Mouse (Mus musculus) hindbrain, embryonic 15.5 days (tissue): ENCODE measurements around the gene Cdc14b. TPM values are rescaled to one million over a fixed set of nuclear protein-coding genes. Genes with fewer than 3 reads are reported as not detected.

Source experiments
- ATAC-seq: fragments of 200-750 bp; cut with Nextera tagmentation; 2 replicates; pipeline ENCODE4 v1.8.0; 2017; ENCODE audit warnings: low read depth, moderate number of reproducible peaks, moderate TSS enrichment; ENCODE audit not compliant: low FRiP score
- H3K27ac ChIP-seq: fragments of 300-500 bp; sonication (generic); replicated peaks from 2 replicates; pipeline ENCODE4 v1.5.1; 2015; ENCODE audit warnings: mild to moderate bottlenecking, inconsistent platforms
- H3K27me3 ChIP-seq: fragments of 300-500 bp; sonication (generic); 2 replicates; pipeline ENCODE4 v1.6.1; 2015; ENCODE audit warnings: control low read depth, inconsistent platforms
- H3K36me3 ChIP-seq: fragments of 300-500 bp; sonication (generic); 2 replicates; pipeline ENCODE4 v1.6.1; 2015; ENCODE audit warnings: control low read depth, inconsistent platforms
- H3K4me1 ChIP-seq: fragments of 300-500 bp; sonication (generic); replicated peaks from 2 replicates; pipeline ENCODE4 v1.6.1; 2015; ENCODE audit warnings: control low read depth, inconsistent platforms
- H3K4me2 ChIP-seq: fragments of 300-500 bp; sonication (generic); 2 replicates; pipeline ENCODE4 v1.6.1; 2015; ENCODE audit warnings: moderate library complexity, mild to moderate bottlenecking, inconsistent platforms
- H3K4me3 ChIP-seq: fragments of 300-500 bp; sonication (generic); 2 replicates; pipeline ENCODE4 v1.5.1; 2015; ENCODE audit warnings: mild to moderate bottlenecking, inconsistent platforms
- H3K9ac ChIP-seq: fragments of 300-500 bp; sonication (generic); 2 replicates; pipeline ENCODE4 v1.6.1; 2015; ENCODE audit warnings: inconsistent platforms
- H3K9me3 ChIP-seq: fragments of 300-500 bp; sonication (generic); 2 replicates; pipeline ENCODE4 v1.6.1; 2016; ENCODE audit warnings: control low read depth, inconsistent platforms
- WGBS: fragments of 180-500 bp; shearing (Covaris S2); methylation state at CpG from one replicate; pipeline ENCODE4 v1.1.7; 2015; 5-methylcytosine and 5-hydroxymethylcytosine counted together
- polyA plus RNA-seq: library from polyadenylated mRNA; unstranded; fragments of >200 nt; fragmentation: Nextera tagmentation; extraction: Ambion mirVana; gene quantifications from 2 replicates; pipeline ENCODE4 v1.2.1, GENCODE M21; 2015

Cdc14b gene
- polyA plus RNA-seq, 1 experiment from 2014 or later, result 3.3 TPM

DNA sequence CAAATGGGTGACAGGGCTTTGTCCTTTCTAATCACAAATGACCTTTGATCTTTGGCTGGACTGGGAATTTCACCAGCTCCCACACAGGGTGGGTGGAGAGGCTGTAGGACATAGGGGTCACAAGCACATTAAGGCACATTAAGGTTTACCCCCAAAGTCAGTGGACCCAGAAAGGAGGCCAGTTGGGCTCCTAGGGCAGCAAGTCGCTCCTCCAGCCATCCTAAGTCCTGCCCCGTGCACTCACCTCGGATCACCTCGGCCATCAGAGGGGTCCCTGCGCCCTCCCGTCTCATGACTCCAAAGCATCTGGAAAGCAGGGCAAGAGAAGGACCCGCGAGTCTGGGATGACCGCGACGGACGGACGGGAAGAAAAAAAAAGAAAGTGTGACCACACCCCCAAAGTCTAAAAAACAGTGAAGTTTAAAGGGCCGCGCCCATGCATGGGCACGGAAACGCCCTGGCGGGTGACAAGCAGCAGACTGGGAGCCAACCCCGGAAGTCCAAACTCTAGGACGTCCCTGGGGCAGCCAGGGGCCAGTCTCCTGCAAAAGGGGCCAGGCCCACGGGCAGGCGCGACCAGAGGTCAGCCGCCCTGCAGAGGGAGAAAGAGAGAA is 26.8 kb downstream of the Cdc14b start:
- H3K9ac ChIP-seq, result peak overlapping the region; percentile 41
- ATAC-seq, result peak; percentile 68
- no peak overlapping the region for H3K27ac ChIP-seq
- H3K27me3 ChIP-seq, result no peaks in the 10 kb centered on the region
- peaks cover 8% of the 10 kb centered on the region; the same call in 1 of the 2 replicates for H3K4me1 ChIP-seq
- H3K4me3 ChIP-seq, result peak overlapping the region; percentile 41
- no peaks in the 10 kb centered on the region for H3K9me3 ChIP-seq
- WGBS, result under 1% methylated on average over 24 of the region's 24 CpGs
- H3K4me2 ChIP-seq, result peak overlapping the region; percentile 84
- no peaks in the 10 kb centered on the region for H3K36me3 ChIP-seq

DNA sequence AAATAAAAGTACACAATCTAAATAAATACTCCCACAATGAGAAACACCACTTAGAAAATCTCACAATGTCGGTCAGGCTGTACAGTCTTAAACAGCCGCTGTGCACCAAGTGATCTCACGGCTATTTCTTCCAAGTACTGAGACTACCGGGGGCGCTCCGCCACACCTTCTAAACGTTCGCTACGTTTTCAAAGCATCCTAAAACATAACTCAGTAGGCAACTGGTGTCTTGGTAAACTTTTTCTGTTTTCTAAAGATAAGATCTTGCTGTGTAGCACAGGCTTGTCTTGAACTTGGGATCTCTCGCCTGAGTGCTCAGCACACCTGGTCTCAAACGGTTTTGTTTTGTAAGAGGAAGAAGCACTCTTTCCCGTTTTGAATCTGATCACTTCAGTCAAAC is 29.0 kb downstream of the Cdc14b start:
- Histone ChIP-seq H3K4me1 (peaks cover 8% of the 10 kb centered on the region; the same call in 1 of the 2 replicates), H3K9ac (no peak overlapping the region), H3K27ac (no peak overlapping the region), H3K4me2 (no peak overlapping the region), H3K4me3 (no peak overlapping the region), H3K36me3 (no peaks in the 10 kb centered on the region), H3K9me3 (no peaks in the 10 kb centered on the region), H3K27me3 (no peaks in the 10 kb centered on the region)
- 90% methylated on average over 12 of the region's 12 CpGs for WGBS
- ATAC-seq, result no peak

DNA sequence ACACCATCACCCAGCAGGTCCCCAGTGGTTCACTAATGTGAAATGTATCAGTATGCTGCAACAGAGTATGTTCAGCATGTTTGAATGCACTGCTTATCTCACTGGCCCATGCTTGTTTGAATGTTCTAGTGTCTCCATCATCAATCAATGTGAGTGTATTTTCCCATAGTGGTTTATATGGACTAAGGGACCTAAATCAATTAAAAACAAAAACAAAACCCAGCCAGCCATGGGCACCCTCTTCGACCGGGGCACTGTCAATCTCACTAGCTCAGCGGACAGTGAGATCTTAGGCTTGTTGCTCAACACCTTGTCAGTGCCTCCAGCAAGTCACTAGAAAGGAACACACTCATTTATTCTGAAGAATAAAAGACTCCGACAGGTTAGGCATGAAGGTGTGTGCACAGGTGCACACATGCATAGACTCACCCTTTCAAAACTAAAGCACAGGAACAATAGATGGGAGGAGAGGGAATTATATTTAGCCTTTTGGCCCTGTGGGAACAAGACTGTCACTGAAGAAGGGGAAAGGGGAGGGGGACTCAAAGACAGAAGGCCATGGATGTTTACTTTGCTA is 30.3 kb downstream of the Cdc14b start:
- no peak for ATAC-seq
- no peaks in the 10 kb centered on the region for H3K27me3 ChIP-seq
- WGBS, result 85% methylated on average over 4 of the region's 4 CpGs

DNA sequence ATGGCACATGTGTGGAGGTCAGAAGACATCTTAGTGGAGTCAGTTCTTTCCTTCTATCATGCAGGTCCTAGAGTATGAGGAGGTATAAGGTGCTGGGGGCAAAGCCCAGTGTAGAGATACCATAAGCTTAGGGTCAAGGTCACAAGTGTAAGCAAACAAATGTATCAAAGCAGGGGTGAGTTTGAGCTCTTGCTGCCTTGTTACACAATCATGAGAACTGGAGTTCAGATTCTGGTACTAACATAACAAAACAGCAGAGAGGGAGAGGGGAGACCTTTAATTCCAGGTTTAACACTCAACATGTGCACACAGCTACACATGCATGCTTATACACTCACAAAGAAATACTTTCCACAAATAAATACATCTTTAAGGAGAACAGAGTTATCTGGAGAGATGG is 32.4 kb downstream of the Cdc14b start:
- Histone ChIP-seq H3K9ac (no peak overlapping the region), H3K4me2 (no peak overlapping the region), H3K36me3 (no peaks in the 10 kb centered on the region), H3K4me1 (no peaks in the 10 kb centered on the region), H3K27ac (no peak overlapping the region), H3K9me3 (no peaks in the 10 kb centered on the region), H3K27me3 (no peaks in the 10 kb centered on the region), H3K4me3 (no peak overlapping the region)
- no peak for ATAC-seq

More for the DNA sequence above, 30.3 kb downstream of the Cdc14b start:
- H3K4me3 ChIP-seq, result no peak overlapping the region
- peaks cover 8% of the 10 kb centered on the region; the same call in 1 of the 2 replicates for H3K4me1 ChIP-seq
- H3K27ac ChIP-seq, result no peak overlapping the region
- H3K9ac ChIP-seq, result no peak overlapping the region
- H3K4me2 ChIP-seq, result no peak overlapping the region
- no peaks in the 10 kb centered on the region for H3K9me3 ChIP-seq
- no peaks in the 10 kb centered on the region for H3K36me3 ChIP-seq

DNA sequence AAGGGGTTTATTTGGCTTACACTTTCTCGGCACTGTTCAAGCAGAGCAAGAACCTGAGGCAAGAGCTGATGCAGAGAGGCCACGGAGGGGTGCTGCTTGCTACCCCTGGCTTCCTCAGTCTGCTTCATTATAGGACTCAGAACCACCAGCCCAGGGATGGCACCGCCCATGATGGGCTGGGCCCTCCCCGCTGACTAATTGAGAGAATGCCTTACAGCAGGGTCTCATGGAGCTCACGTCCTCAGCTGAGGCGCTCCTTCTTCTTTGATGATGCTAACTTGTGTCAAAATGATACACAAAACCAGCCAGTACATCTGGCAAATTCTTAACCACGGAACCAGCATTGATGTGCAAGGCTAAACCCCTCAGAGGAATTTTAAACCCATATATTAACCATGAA is 34.5 kb downstream of the Cdc14b start:
- Histone ChIP-seq H3K9me3 (no peaks in the 10 kb centered on the region), H3K9ac (no peak overlapping the region), H3K4me1 (no peaks in the 10 kb centered on the region), H3K36me3 (no peaks in the 10 kb centered on the region), H3K27me3 (no peaks in the 10 kb centered on the region), H3K4me3 (no peak overlapping the region), H3K27ac (no peak overlapping the region), H3K4me2 (no peak overlapping the region)
- 82% methylated on average over 7 of the region's 7 CpGs for WGBS
- no peak for ATAC-seq

DNA sequence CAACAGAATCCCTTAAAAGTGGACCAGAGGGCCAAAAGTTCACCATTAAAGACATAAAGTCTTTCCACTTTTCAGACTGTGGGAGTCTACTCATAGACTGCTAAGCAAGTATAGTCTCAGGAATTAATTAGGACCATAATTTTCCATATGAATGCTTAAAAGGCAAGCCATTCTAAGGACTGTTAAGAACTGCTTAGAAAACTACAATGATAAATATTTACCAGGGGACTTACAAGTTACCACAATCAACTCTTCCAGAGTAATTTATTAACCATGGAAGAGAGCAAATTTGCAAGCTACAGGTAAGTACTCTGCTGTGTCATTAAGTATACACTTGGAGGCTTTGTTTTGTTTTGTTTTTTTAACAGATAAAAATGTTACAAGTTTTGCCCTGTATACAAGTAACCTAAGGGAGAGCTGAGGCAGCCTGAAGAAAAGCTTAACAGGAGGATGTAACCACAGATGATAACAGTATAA is 37.4 kb downstream of the Cdc14b start:
- Histone ChIP-seq H3K9me3 (no peaks in the 10 kb centered on the region), H3K27ac (no peak overlapping the region), H3K36me3 (no peaks in the 10 kb centered on the region), H3K4me2 (no peak overlapping the region), H3K9ac (no peak overlapping the region), H3K4me1 (no peaks in the 10 kb centered on the region), H3K27me3 (no peaks in the 10 kb centered on the region), H3K4me3 (no peak overlapping the region)
- ATAC-seq, result no peak

DNA sequence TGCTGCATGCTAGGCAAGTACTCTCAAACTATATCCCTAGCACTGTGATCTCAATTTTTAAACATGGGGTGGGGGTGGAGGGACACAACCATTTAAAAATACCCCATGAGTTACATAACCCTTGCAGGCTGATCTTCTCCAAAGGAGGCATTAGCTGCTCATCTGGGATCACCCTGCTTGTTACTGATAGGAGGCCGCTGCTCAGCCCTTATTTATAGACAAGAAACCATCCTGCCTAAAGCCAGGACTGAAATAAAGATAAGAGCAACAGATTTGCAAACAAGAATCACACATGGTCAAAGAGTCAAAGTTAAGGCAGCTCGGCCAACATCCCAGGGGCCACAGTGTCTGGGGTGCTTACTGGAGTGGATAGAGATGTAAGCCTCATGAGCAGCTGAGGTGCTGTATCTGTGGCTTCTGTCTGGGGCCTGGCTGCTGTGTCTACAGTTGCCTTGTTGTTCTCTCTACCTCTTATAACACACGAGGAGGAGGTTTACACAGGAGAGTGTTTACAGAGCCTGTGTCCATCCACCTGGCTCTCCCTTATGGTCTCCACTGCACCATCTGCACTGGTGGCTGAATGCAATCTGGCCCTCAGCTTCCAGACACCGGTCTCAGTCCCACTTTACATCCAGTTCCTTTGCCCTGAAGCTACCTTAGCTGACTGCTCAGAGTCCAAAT is 38.0 kb downstream of the Cdc14b start:
- H3K27ac ChIP-seq, result no peak overlapping the region
- no peaks in the 10 kb centered on the region for H3K27me3 ChIP-seq
- no peaks in the 10 kb centered on the region for H3K4me1 ChIP-seq
- no peaks in the 10 kb centered on the region for H3K9me3 ChIP-seq
- H3K9ac ChIP-seq, result no peak overlapping the region
- 80% methylated on average over 4 of the region's 4 CpGs for WGBS
- H3K4me3 ChIP-seq, result no peak overlapping the region
- H3K36me3 ChIP-seq, result no peaks in the 10 kb centered on the region
- H3K4me2 ChIP-seq, result no peak overlapping the region
- no peak for ATAC-seq

DNA sequence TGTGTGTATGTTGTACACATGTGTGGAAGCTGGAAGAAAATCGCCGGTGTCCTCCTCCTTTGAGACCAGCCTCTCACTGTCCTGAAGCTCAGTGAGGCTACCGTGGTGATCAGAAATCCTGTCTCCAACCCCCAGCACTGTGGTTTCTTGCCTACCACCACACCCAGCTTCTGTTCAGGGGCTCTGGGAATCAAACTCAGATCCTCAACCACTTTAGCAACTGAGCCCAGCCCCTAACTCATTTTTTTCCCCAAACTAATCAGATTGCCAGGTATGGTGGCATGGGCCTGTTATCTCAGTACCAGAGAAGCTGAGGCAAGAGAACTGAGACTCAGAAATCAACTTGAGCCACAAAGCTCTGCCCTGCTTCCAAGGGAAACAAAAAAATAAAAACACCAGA is 39.3 kb downstream of the Cdc14b start:
- Histone ChIP-seq H3K4me3 (no peak overlapping the region), H3K36me3 (no peaks in the 10 kb centered on the region), H3K27ac (no peak overlapping the region), H3K4me2 (no peak overlapping the region), H3K4me1 (no peaks in the 10 kb centered on the region), H3K27me3 (no peaks in the 10 kb centered on the region), H3K9me3 (no peaks in the 10 kb centered on the region), H3K9ac (no peak overlapping the region)
- ATAC-seq, result no peak
- 72% methylated on average over 3 of the region's 3 CpGs for WGBS

DNA sequence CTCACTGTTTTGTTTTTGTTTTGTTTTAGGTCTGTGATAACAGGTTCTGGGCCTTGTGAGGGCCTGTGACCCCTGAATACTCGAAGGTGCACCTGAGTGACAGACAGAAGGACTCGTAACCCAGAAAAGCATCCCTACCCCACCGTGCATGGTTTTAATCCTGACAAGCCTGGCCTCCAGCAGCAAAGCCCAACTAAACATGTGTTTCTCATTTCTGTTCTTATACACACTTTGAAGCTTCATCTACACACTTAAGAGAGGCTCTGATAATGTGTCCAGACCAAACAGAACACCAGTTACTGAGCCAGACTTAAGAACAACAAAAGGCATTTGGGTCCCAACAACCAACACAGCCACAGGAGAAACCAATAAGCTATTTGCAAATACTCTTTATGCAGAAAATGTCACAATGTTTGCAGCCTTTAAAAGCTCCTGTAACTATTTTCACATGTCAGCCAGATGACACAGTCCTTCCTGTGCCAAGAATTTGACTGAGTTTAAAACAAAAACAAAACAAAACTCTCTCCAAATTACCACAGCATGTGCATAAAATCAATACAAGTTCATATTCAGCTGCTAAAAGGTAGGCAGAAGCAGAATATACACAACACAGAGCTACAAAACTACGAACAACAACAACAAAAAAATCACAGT is 39.9 kb downstream of the Cdc14b start:
- Histone ChIP-seq H3K4me1 (no peaks in the 10 kb centered on the region), H3K9me3 (no peaks in the 10 kb centered on the region), H3K9ac (no peak overlapping the region), H3K36me3 (no peaks in the 10 kb centered on the region), H3K4me3 (no peak overlapping the region), H3K27me3 (no peaks in the 10 kb centered on the region), H3K4me2 (no peak overlapping the region), H3K27ac (no peak overlapping the region)
- 84% methylated on average over 4 of the region's 4 CpGs for WGBS
- no peak for ATAC-seq

DNA sequence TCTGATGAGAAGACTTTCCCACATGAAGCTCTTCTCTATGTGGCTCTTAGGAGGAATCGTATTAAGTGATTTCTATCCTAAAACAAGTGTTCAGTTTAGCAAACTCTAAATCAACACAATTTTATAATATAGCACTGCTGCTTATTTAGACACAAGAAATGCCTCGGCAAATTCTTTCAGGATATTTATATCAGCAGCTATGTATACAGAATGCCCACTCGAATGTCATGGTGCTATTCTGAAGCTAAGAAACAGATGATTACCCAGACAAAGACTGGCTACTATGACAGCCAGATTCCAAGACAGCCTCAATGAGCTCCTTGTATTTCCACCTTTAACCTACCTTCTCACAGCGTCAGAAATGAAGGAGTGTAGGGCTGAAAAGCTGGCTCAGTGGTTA is 42.0 kb downstream of the Cdc14b start:
- no peak for ATAC-seq
- Histone ChIP-seq H3K27me3 (no peaks in the 10 kb centered on the region), H3K4me3 (no peak overlapping the region), H3K4me2 (no peak overlapping the region), H3K9me3 (no peaks in the 10 kb centered on the region), H3K4me1 (no peaks in the 10 kb centered on the region), H3K9ac (no peak overlapping the region), H3K36me3 (no peaks in the 10 kb centered on the region), H3K27ac (no peak overlapping the region)
- WGBS, result 86% methylated on average over 4 of the region's 4 CpGs

DNA sequence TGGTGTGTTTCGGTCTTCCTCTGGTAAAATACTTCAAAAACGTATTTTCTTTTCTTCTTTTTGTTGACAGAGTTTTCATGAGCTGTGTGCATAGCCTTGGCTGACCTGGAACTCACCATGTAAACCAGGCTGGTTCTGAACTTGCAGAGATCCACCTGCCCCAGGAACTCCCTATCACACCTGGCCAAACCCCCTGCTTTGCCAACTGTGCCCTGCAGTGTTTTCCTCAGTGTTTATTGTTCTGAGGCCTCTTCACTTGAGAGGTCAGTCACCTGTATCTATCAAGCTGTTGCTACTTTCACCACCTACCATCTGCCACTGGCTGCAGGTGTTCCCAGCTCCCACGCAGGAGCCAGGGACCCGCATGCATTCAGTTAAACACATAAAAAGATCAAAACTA is 48.4 kb downstream of the Cdc14b start:
- no peaks in the 10 kb centered on the region for H3K27me3 ChIP-seq
- H3K4me2 ChIP-seq, result no peak overlapping the region
- no peaks in the 10 kb centered on the region for H3K9me3 ChIP-seq
- no peak for ATAC-seq
- 87% methylated on average over 4 of the region's 4 CpGs for WGBS
- H3K9ac ChIP-seq, result no peak overlapping the region
- no peak overlapping the region for H3K27ac ChIP-seq
- H3K36me3 ChIP-seq, result no peaks in the 10 kb centered on the region
- no peak overlapping the region for H3K4me3 ChIP-seq
- H3K4me1 ChIP-seq, result no peaks in the 10 kb centered on the region

DNA sequence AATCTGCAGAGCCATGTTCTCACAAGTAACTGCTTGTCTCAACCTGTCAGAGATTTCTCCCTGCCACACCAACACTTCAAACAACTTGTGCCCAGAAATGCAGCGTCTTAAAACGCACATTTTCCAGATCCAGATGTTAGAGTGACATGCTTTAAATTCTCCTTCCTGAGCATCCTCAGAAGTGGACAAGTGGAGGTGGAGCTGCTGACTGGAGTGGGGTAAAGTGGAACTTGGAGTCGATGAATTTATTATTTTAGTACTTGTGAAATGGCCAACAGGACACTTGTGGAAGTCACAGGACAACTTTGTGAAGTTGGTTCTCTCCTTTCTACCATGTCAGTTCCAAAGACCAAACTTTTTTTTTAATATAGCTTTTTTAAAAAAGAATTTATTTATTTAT is 49.4 kb downstream of the Cdc14b start:
- no peak overlapping the region for H3K4me2 ChIP-seq
- no peaks in the 10 kb centered on the region for H3K9me3 ChIP-seq
- WGBS, result 92% methylated on average over 3 of the region's 3 CpGs
- H3K9ac ChIP-seq, result no peak overlapping the region
- H3K27ac ChIP-seq, result no peak overlapping the region
- H3K4me1 ChIP-seq, result no peaks in the 10 kb centered on the region
- no peaks in the 10 kb centered on the region for H3K36me3 ChIP-seq
- H3K27me3 ChIP-seq, result no peaks in the 10 kb centered on the region
- ATAC-seq, result no peak
- H3K4me3 ChIP-seq, result no peak overlapping the region
